Mouse (Mus musculus): ENCODE measurements around the gene Zfp993. TPM values are rescaled to one million over a fixed set of nuclear protein-coding genes. Genes with fewer than 3 reads are reported as not detected.
"Not testable (repeated sequence)": the region's sequence is repeated elsewhere in the genome, so short reads cannot be mapped to it uniquely, and the experiment has no call there.

Gene Zfp993
- polyA plus RNA-seq (2012; rRNA removed) = 2.5 and 5.7 TPM in 2 replicates

GRCm38 (mm10) chr4:146610774-146611400, at the start of gene Zfp993:
Zfp993 (plus strand) TSS chr4:146610961.
- not testable (repeated sequence) for DNase-seq (ENCODE audit: low read depth)

DNA sequence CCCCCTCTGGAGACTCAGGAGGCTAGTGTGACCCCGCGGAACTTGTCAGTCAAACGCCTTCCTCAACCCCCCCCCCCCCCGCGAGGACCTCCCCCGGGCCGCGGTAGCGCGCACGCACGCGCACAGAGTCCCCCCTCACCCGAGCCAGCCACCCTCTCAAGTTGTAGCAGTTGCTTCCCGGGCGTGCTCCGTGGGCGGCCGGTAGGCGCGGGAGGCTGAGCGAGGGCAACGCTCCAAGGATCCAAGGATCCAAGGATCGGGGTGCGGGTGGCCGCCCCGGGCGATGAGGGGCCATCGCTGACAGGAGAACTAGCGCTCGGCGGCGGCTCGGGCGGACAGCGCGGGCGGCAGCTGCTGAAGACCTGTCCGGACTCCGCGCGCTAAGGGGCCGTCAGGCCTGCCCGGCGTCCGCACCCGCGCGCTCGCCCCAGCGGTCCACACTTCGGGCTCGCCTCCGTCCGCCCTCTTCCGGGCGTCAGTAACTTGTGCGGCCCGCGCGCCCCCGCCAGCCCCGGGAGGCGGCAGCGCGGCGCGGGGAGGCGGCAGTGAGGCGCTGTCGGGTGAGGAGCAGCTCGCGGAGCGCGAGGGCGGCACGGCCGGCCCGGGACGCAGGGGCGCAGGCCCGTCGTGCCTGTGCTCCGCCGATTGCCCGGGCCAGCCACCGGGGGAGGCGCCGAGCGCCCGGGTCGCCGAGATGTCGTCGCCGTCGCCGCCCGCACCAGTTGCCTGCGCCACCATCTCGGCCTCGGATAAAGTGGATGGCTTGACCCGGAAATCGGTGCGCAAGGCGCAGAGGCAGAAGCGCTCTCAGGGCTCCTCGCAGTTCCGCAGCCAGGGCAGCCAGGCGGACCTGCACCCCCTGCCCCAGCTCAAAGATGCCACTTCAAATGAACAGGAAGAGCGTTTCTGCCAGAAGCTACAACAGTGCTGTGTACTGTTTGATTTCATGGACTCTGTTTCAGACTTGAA, 30.6 kb upstream of the Zfp993 start:
- not testable (repeated sequence) for DNase-seq (ENCODE audit: low read depth)

DNA sequence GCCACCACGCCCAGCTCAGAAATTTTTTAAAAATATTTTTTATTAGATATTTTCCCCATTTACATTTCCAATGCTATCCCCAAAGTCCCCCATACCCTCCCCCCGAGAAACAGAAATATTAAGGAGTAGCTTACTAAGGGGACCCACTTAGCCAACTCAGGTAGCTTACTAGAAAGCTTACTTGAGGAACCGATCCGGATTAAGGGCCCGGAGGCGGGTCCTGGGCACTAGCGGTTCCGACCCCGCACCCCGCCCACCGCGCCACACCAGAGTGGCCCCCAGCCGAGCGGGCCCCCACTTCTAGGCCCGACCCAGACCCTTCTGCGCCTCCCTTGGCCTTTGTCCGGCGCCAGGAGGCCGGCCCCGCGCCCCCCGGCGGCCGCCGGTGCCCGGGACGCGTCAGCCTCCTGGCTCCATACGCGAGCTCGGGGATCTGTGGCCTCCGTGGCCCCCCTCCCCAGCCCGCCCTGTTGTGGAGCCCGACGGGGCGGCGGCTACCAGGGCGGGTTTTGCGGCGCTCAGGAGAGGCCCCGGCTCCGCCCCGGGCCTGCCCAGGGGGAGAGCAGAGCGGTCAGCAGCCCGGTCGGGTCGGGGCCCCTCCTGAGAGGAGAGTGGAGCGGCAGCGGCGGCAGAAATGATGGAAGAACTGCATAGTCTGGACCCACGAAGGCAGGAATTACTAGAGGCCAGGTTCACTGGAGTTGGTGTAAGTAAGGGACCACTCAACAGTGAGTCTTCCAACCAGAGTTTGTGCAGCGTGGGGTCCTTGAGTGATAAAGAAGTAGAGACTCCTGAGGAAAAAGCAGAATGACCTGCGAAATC, 7.0 kb upstream of the Zfp993 start:
- DNase-seq (ENCODE audit: low read depth) = not testable (repeated sequence)

GRCm38 (mm10) chr4:146644367-146644766, 33.6 kb downstream of the Zfp993 start:
- not testable (repeated sequence) for DNase-seq (ENCODE audit: low read depth)

DNA sequence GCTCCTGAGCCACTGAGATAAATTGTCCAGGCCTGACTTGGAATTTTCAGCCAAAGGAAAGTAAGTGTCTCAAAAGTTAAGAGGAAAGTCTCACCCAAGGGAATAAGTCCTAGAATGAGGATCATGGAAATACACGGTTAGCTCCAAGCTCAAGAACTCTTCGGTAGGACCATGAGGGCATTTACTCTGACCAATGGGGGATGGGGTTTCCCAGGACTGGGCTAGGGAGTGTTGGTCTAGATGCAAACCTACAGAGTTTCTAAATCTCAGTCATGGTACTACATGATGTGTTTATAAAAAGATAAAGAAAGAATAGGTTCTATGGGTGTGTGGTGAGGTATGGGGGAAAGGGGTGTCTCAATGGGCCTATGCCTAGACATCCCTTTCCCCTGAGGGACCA, 38.9 kb downstream of the Zfp993 start:
- DNase-seq (ENCODE audit: low read depth) = not testable (repeated sequence)

DNA sequence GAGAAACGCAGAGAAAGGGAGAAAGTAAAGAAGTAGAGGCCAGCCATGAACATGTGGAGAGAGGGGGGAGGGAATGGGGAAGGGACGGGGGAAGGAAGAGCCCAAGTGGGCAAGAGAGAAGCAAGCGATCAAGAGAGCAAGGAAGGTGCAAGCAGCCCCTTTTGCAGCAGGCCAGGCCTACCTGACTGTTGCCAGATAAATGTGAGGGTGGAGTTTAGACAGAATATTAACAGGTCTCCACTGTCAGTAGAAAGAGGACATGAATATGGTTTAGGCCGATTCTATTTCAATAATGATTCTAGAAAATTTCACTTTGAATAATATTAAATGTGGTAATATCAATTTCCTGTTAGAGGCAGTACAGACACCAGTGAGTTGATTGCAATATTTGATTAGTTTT, 39.4 kb downstream of the Zfp993 start:
- not testable (repeated sequence) for DNase-seq (ENCODE audit: low read depth)

GRCm38 (mm10) chr4:146650639-146651038, 39.9 kb downstream of the Zfp993 start:
- not testable (repeated sequence) for DNase-seq (ENCODE audit: low read depth)

Other genes with a start within 250 kb of the Zfp993 start
- gene Zfp992, start 161.9 kb upstream of the Zfp993 start, polyA plus RNA-seq (2012; rRNA removed) = 1.0 and 1.1 TPM in 2 replicates
- gene Zfp981, start 108.9 kb upstream of the Zfp993 start, polyA plus RNA-seq (2012; rRNA removed) = 0.05 TPM in 1 of 2 replicates, not detected in the other

Measured in gonadal fat pad, adult 2 months (tissue).